Mouse (Mus musculus) intestine, embryonic 16.5 days (tissue): Measurements from ENCODE around the gene Apol7e. TPM values are rescaled to one million over a fixed set of nuclear protein-coding genes. Genes with fewer than 3 reads are reported as not detected.
"Not testable (repeated sequence)": the region's sequence is repeated elsewhere in the genome, so short reads cannot be mapped to it uniquely, and the experiment has no call there.

Experiments used
- ATAC-seq: fragments of 200-750 bp; cut with Nextera tagmentation; 2 replicates; pipeline ENCODE4 v1.8.0; 2017; ENCODE audit warnings: moderate TSS enrichment, moderate library complexity
- H3K27ac ChIP-seq: fragments of 300-500 bp; sonication (generic); 2 replicates; pipeline ENCODE4 v1.5.1; 2014; ENCODE audit warnings: mild to moderate bottlenecking, low read length
- H3K27me3 ChIP-seq: fragments of 300-500 bp; sonication (generic); replicated peaks from 2 replicates; pipeline ENCODE4 v1.6.1; 2014; ENCODE audit warnings: low read length, control low read depth, mixed read lengths; ENCODE audit not compliant: control insufficient read depth, insufficient read depth
- H3K36me3 ChIP-seq: fragments of 300-500 bp; sonication (generic); 2 replicates; pipeline ENCODE4 v1.6.1; 2014; ENCODE audit warnings: low read length, control low read depth; ENCODE audit not compliant: control insufficient read depth, insufficient read depth
- H3K4me1 ChIP-seq: fragments of 300-500 bp; sonication (generic); 2 replicates; pipeline ENCODE4 v1.6.1; 2014; ENCODE audit warnings: low read length, control low read depth, mixed read lengths; ENCODE audit not compliant: control insufficient read depth, insufficient read depth
- H3K4me2 ChIP-seq: fragments of 300-500 bp; sonication (generic); 2 replicates; pipeline ENCODE4 v1.6.1; 2014; ENCODE audit warnings: low read depth, low read length, control low read depth
- H3K4me3 ChIP-seq: fragments of 300-500 bp; sonication (generic); 2 replicates; pipeline ENCODE4 v1.5.1; 2014; ENCODE audit warnings: mild to moderate bottlenecking, low read length
- H3K9ac ChIP-seq: fragments of 300-500 bp; sonication (generic); 2 replicates; pipeline ENCODE4 v1.6.1; 2014; ENCODE audit warnings: low read depth, low read length
- H3K9me3 ChIP-seq: fragments of 300-500 bp; sonication (generic); 2 replicates; pipeline ENCODE4 v1.6.1; 2016; ENCODE audit warnings: low read length, control low read depth; ENCODE audit not compliant: control insufficient read depth
- WGBS: fragments of 180-500 bp; shearing (Covaris S2); extraction: QIAGEN DNeasy Blood & Tissue Kit; methylation state at CpG from one replicate; pipeline ENCODE4 v1.1.7; 2014; 5-methylcytosine and 5-hydroxymethylcytosine counted together
- polyA plus RNA-seq: library from polyadenylated mRNA; unstranded; fragments of >200 nt; fragmentation: Nextera tagmentation; extraction: Ambion mirVana; gene quantifications from 2 replicates; pipeline ENCODE4 v1.2.1, GENCODE M21; 2015

Gene Apol7e
- 0.50 and 0.70 TPM in 2 replicates for polyA plus RNA-seq

DNA sequence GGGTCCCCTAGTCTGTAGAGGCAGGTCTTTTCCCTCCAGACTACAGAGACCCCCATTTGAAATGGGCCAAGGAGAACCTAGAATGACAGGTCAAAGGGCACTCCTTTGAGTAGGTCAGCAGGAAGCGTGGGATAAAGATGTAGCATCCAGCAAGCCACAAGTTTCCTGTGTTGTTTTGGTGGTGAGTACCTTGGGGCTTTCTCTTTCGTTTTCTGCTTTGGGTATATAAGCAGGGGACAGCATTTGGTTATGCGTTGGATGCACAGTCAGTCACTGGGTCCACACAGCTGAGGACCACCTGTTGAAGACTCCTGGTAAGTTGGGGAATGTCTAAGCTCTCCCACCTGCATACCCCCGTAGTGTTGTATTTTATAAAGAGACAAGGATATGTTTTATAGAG is at the start of gene Apol7e:
Gene Apol7e, plus strand, starts transcription at position 202 of the 400 bp plus-strand sequence.
- not testable (repeated sequence) for H3K4me2 ChIP-seq, H3K4me1 ChIP-seq, H3K4me3 ChIP-seq, H3K9me3 ChIP-seq, ATAC-seq, H3K27ac ChIP-seq, H3K27me3 ChIP-seq, H3K9ac ChIP-seq, H3K36me3 ChIP-seq
- 83% methylated on average over 4 of the region's 4 CpGs for WGBS

DNA sequence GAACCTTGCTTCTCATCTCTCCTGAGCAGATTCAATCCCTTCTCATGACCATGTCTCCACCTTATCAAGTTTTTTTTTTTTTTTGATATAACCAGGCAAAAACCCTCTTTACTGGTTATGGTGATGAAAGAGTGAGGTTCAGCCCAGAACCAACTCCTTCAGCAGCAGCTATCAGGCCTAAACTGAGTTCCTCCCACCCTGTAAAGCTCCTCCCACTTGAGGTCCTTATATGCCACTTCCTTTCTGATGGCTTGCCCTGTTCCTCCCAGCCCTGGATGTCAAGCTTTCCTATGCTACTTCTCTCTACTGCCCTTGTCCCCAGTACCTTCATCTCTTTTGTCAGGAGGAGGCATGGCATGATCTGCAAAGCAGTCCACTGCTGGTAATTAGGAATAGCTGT is 47.5 kb upstream of the Apol7e start:
- H3K4me3 ChIP-seq, H3K27ac ChIP-seq, H3K27me3 ChIP-seq, ATAC-seq, H3K9ac ChIP-seq, H3K9me3 ChIP-seq, H3K4me2 ChIP-seq, H3K36me3 ChIP-seq, H3K4me1 ChIP-seq: not testable (repeated sequence)

DNA sequence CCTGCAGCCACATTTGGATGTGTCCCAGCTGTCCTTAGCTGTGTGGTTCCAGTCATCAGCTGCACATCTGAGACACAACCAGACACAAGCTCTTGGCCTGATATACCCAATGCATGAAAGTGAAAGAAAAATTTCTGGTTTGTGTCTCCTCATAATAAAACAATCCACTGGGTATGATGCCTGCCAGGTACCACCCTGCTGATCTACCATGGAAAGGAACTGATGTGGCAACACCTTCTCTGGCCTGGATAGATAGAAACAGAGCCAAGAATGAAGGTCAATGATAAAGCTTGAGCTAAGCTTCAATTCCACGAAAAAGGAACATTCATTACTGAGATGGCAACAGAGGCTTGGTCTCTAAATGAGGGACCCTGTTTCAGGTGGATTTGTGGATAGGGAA is 38.9 kb upstream of the Apol7e start:
- not testable (repeated sequence) for H3K4me1 ChIP-seq, H3K27me3 ChIP-seq, H3K4me3 ChIP-seq, H3K4me2 ChIP-seq, ATAC-seq, H3K9me3 ChIP-seq, H3K36me3 ChIP-seq, H3K9ac ChIP-seq, H3K27ac ChIP-seq
- 81% methylated on average over 1 of the region's 1 CpGs for WGBS

DNA sequence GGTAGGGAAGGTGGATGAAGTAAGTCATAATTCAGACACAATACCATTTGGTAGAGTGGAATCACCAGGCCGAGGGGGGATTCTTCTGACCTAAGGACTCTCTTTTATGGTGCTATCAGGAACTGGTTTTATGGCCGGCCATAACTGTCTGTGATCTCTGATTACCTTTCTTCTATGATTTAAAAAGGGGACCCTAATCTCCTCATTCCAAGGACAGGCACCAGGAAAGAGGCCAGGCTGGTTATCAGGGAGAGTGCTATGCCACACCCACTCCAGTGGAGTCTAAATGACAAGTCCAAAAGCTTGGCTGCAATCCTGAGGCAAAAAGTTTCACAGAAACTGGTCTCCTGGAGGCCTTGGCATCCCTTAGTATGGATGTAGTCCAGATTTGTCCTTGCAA is 36.8 kb upstream of the Apol7e start:
- H3K4me1 ChIP-seq, H3K36me3 ChIP-seq, H3K4me2 ChIP-seq, H3K9me3 ChIP-seq, H3K27me3 ChIP-seq, H3K4me3 ChIP-seq, H3K27ac ChIP-seq, H3K9ac ChIP-seq: not testable (repeated sequence)
- ATAC-seq: peak; percentile 82
- 27% methylated on average over 2 of the region's 2 CpGs for WGBS

DNA sequence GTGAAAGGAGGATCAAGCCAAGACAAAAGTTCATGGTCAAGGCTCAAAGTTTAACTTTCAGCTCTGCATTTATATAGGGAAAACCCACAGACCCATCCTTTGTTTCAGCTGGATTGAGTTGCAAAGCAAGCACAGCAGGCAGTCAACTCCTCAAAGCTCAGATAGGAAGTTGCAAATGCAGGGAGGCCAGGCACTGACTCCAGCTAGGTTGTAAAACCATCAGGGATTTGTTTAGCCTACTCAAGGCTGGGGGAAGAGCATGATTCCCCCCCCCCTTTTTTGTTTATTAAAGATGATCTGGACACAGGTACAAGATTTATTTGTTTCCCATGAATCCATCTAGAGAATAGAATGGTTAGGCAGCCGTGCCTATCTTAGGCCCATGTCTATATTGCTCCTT is 24.6 kb upstream of the Apol7e start:
- H3K9me3 ChIP-seq, H3K9ac ChIP-seq, ATAC-seq, H3K4me1 ChIP-seq, H3K4me2 ChIP-seq, H3K27ac ChIP-seq, H3K4me3 ChIP-seq, H3K36me3 ChIP-seq, H3K27me3 ChIP-seq: not testable (repeated sequence)
- 67% methylated on average over 1 of the region's 1 CpGs for WGBS

DNA sequence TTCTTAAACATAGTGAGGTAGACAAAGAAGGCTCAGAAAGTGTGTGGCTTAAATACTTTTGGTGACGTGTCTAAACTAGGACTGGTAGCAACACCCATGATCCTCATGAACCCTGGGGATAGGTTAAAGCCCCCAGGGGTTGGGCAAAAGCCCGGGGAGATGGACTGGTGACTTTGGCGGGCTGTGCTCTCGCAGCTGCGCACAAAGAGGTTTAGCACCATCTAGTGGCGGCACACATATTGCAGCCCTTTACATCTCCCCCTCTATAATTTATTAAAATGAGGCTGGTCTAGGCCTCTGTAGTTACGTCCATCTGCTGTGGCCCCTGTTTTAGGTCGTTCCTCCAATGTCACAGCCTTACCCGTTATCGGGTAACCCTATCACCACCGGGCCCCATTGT is 14.7 kb upstream of the Apol7e start:
- not testable (repeated sequence) for H3K27ac ChIP-seq, H3K36me3 ChIP-seq, ATAC-seq, H3K4me1 ChIP-seq, H3K4me3 ChIP-seq, H3K9ac ChIP-seq, H3K4me2 ChIP-seq, H3K9me3 ChIP-seq, H3K27me3 ChIP-seq
- 2% methylated on average over 9 of the region's 11 CpGs for WGBS

DNA sequence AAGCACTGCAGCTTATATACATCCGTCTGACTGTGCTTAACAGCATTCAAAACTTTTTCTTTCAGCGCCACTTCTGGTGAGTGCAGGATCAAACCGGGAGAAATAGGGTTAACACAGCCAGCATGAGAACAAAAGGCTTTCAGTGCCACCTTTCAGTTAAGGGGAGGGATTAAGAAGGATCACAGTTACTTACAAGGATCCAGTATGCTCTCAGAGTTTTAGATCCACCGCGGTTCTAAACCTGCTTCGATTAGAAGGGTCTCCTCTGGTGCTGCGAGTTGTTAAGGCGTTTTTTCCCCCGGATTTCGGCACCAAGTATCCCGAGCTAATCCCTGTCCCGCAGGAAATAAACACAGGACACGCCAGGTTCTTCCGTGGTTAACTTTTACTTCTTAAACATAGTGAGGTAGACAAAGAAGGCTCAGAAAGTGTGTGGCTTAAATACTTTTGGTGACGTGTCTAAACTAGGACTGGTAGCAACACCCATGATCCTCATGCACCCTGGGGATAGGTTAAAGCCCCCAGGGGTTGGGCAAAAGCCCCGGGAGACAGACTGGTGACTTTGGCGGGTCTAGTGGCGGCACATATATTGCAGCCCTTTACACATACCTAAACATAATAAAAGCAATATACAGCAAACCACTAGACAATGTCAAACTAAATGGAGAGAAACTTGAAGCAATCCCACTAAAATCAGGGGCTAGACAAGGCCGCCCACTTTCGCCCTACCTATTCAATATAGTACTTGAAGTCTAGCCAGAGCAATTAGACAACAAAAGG is 6.9 kb upstream of the Apol7e start:
- not testable (repeated sequence) for H3K27me3 ChIP-seq, H3K9me3 ChIP-seq, ATAC-seq, H3K36me3 ChIP-seq, H3K27ac ChIP-seq, H3K4me1 ChIP-seq
- H3K4me2 ChIP-seq: peak overlapping the region; percentile 48
- 0 out of 2 replicates have a peak overlapping the region, but pooled peaks have one; percentile 40 for H3K9ac ChIP-seq
- 10% methylated on average over 19 of the region's 20 CpGs for WGBS
- peak overlapping the region; percentile 33 for H3K4me3 ChIP-seq

DNA sequence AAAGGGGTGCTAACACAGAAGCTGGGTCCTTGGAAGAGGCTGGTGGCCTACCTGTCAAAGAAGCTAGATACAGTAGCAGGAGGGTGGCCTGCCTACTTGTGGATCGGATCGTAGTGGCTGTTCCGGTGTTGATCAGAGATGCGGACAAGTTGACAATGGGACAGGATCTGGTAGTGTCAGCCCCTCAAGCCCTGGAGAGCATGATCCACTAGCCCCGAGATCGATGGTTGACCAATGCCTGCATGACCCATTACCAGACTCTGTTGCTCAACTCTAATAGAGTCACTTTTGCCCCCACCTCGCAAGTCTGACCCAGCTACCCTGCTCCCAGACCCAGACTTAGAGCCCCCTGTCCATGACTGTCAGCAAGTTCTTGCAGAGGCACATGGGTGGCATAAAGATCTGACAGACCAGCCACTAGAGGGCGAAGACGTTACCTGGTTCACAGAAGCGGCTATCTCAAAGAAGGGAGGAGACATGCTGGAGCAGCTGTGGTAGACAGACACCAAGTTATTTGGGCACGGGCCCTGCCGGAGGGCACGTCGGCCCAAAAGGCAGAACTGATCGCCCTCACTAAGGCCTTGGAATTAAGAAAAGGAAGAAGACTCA is 3.9 kb upstream of the Apol7e start:
- not testable (repeated sequence) for H3K9ac ChIP-seq, H3K36me3 ChIP-seq, H3K27ac ChIP-seq, H3K4me3 ChIP-seq, H3K4me2 ChIP-seq, H3K27me3 ChIP-seq, H3K4me1 ChIP-seq, H3K9me3 ChIP-seq
- peak; percentile 33; the same call in 1 of the 2 replicates for ATAC-seq
- 36% methylated on average over 11 of the region's 15 CpGs for WGBS

DNA sequence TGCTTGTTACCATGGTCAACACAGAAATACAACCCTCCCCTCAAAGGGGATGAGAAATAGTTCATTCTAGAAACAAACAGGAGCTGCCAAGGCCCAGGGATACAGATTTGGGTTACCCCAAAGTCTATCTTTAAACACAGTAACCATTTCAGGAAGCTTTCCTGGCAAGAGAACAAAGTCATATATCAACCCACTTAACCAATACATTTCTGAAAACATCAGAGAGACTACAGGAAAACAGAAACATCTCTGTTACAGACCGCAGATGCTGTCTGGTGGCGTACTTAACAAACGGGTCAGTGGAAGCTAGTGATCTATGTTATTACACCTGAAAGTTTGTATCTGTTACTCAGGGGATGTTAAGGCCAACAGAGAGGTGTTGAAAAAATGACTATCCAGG is 6.6 kb downstream of the Apol7e start:
- H3K27ac ChIP-seq, H3K4me2 ChIP-seq, ATAC-seq, H3K9me3 ChIP-seq, H3K36me3 ChIP-seq, H3K4me1 ChIP-seq, H3K9ac ChIP-seq, H3K27me3 ChIP-seq, H3K4me3 ChIP-seq: not testable (repeated sequence)
- WGBS: 66% methylated on average over 3 of the region's 3 CpGs

DNA sequence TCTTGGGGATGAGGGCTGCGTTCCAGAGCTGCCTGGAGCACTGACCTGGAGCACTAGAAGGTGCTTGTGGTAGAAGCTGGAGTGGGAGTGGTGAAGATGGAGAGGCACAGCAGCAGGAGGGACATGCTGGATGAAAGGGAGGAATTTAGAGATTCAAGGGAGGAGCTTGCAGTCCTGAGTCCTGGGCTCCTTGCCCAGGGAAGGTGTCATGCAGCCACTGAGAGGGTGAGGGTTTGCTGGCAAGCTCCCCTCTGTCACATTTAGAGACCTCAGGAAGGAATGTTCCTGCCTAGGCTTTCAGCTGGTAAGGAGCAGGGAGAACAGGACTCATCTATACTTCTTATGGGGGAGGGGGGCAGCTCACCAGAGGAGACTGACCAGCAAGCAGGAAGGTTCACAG is 10.3 kb downstream of the Apol7e start:
- not testable (repeated sequence) for H3K4me3 ChIP-seq, H3K4me1 ChIP-seq, H3K36me3 ChIP-seq, H3K27me3 ChIP-seq, ATAC-seq, H3K9me3 ChIP-seq, H3K9ac ChIP-seq, H3K27ac ChIP-seq, H3K4me2 ChIP-seq
- no CpG with 5 or more reads among the region's 1 CpGs for WGBS
